Mouse (Mus musculus) stomach, postnatal 0 days (tissue): ENCODE measurements around the gene Slc7a6.
A peak's percentile ranks its signal among the peaks of the same experiment; 100 is the strongest.

Experiments
- CTCF ChIP-seq: IDR thresholded peaks from 2 replicates; pipeline ENCODE4 v1.5.1; 2016; ENCODE audit warnings: antibody characterized with exemption, low read depth, mild to moderate bottlenecking, moderate library complexity
- EP300 ChIP-seq: optimal IDR thresholded peaks from 2 replicates; pipeline ENCODE3; 2016; ENCODE audit warnings: antibody characterized with exemption

GRCm38 (mm10) chr8:106134751-106135571, 33.7 kb upstream of the Slc7a6 start:
- TF ChIP-seq CTCF (0 out of 2 replicates have a peak, but pooled peaks have one; percentile 4), EP300 (peak; percentile 95)
